Mouse (Mus musculus): ENCODE measurements around the gene Gys1. TPM values are rescaled to one million over a fixed set of nuclear protein-coding genes. Genes with fewer than 3 reads are reported as not detected.
"Not testable (repeated sequence)": the region's sequence is repeated elsewhere in the genome, so short reads cannot be mapped to it uniquely, and the experiment has no call there.

Gene Gys1
- polyA plus RNA-seq, 1 experiment from 2014 or later, result 23.4 TPM

DNA sequence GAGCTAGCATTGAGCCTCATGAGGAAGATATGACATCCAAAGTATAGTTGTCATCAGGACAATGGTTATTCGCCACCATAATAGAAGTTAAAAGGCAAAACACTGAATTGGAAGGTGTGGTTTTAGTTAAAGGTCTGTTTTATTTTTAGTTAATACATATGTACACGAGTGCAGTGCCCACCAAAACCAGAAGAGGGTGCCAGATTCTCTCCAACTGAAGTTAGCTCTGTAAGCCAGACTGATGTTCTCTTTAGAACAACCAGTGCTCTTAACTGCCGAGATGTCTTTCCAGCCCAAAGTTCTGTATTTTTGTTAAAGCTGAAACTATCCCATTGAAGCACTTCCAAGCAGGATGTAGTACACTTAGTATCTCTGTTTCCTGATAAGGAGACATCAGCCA is 36.2 kb downstream of the Gys1 start:
- H3K9ac ChIP-seq (replicated peaks), result no peak overlapping the region
- H3K4me3 ChIP-seq (replicated peaks), result no peak overlapping the region
- H3K27ac ChIP-seq, result no peak overlapping the region
- no peak overlapping the region for H3K4me2 ChIP-seq (replicated peaks)
- no peaks in the 10 kb centered on the region for H3K9me3 ChIP-seq
- H3K4me1 ChIP-seq (replicated peaks), result peaks cover 9% of the 10 kb centered on the region
- WGBS, result 8% methylated on average over 3 of the region's 3 CpGs
- no peaks in the 10 kb centered on the region for H3K36me3 ChIP-seq
- no peak for ATAC-seq
- no peaks in the 10 kb centered on the region for H3K27me3 ChIP-seq

GRCm38 (mm10) chr7:45475291-45475969 is 40.8 kb downstream of the Gys1 start:
- H3K4me2 ChIP-seq (replicated peaks), result peak overlapping the region; percentile 21; the same call in 1 of the 2 replicates
- ATAC-seq, result 0 out of 2 replicates have a peak, but pooled peaks have one; percentile 43
- 72% methylated on average over 16 of the region's 16 CpGs for WGBS
- no peak overlapping the region for H3K9ac ChIP-seq (replicated peaks)
- H3K9me3 ChIP-seq, result no peaks in the 10 kb centered on the region
- H3K27me3 ChIP-seq, result no peaks in the 10 kb centered on the region
- no peak overlapping the region for H3K4me3 ChIP-seq (replicated peaks)
- no peaks in the 10 kb centered on the region for H3K36me3 ChIP-seq
- no peak overlapping the region for H3K27ac ChIP-seq
- no peaks in the 10 kb centered on the region for H3K4me1 ChIP-seq (replicated peaks)

DNA sequence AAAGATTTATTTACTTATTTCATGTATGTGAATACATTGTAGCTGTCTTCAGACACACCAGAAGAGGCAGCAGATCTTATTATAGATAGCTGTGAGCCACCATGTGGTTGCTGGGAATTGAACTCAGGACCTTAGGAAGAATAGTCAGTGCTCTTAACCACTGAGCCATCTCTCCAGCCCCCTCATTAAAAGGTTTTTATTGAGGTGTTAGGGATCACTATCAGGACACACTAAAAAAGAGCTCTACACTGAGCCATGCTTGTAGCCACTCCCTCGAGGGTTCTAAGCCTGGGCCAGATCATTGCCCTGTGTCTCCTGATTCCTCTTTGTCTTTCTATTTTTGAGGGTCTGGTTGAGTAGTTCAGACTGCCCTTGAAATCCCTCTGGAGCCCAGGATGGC is 41.8 kb downstream of the Gys1 start:
- ATAC-seq, result no peak
- Histone ChIP-seq H3K4me1 (replicated peaks) (no peaks in the 10 kb centered on the region), H3K36me3 (no peaks in the 10 kb centered on the region), H3K9me3 (no peaks in the 10 kb centered on the region), H3K27ac (no peak overlapping the region), H3K4me3 (replicated peaks) (no peak overlapping the region), H3K4me2 (replicated peaks) (no peak overlapping the region), H3K27me3 (no peaks in the 10 kb centered on the region), H3K9ac (replicated peaks) (no peak overlapping the region)
- WGBS, result 56% methylated on average over 1 of the region's 1 CpGs

DNA sequence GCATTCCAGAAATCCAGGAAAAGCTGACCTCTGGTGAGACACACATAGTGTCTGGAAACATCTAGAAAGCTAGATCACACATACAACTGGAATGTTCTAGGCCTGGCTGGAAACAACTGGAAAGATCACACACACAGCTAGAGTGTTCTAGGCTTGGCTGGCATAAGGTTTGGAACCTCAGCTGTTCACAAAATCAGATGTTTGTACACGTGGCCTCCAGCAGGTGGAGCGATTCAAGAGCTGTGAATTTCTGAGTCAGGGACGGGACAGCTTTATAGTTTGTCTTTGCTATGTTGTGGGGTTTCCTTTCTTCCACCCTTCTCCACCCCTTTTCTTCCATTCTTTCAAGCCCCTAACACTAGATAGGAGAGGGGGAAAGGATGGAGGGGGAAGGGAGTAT is 42.4 kb downstream of the Gys1 start:
- Histone ChIP-seq H3K27me3 (no peaks in the 10 kb centered on the region), H3K4me3 (replicated peaks) (no peak overlapping the region), H3K36me3 (no peaks in the 10 kb centered on the region), H3K4me1 (replicated peaks) (no peaks in the 10 kb centered on the region), H3K9ac (replicated peaks) (no peak overlapping the region), H3K27ac (no peak overlapping the region), H3K4me2 (replicated peaks) (no peak overlapping the region), H3K9me3 (no peaks in the 10 kb centered on the region)
- ATAC-seq, result no peak
- 17% methylated on average over 3 of the region's 3 CpGs for WGBS

DNA sequence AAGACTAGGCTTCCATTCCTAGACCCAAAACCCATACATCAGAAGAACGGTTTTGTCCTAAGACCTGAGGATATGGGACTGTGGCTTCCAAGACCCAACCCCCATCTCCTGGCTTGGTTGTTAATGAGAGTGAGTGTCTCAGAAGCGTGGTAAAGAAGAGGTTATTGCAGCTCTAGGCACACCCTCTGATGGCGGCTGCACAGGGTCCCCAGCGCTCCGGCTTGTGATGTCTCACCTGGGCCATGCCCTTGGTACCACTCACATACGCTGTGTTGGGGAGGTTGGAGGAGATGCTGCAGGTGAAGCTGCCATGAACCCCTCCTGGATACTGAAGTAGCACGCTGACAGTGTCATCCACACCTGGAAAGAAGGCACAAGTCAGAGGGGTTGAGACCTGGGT is 44.1 kb downstream of the Gys1 start:
- no peaks in the 10 kb centered on the region for H3K9me3 ChIP-seq
- no peak for ATAC-seq
- no peaks in the 10 kb centered on the region for H3K4me1 ChIP-seq (replicated peaks)
- H3K36me3 ChIP-seq, result no peaks in the 10 kb centered on the region
- no peak overlapping the region for H3K4me3 ChIP-seq (replicated peaks)
- H3K27me3 ChIP-seq, result no peaks in the 10 kb centered on the region
- H3K4me2 ChIP-seq (replicated peaks), result no peak overlapping the region
- no peak overlapping the region for H3K27ac ChIP-seq
- H3K9ac ChIP-seq (replicated peaks), result no peak overlapping the region
- 94% methylated on average over 7 of the region's 7 CpGs for WGBS

- not testable (repeated sequence) for H3K4me3 ChIP-seq (replicated peaks); H3K9ac ChIP-seq (replicated peaks); ATAC-seq; H3K4me2 ChIP-seq (replicated peaks); H3K9me3 ChIP-seq; H3K36me3 ChIP-seq; H3K27me3 ChIP-seq; H3K27ac ChIP-seq; H3K4me1 ChIP-seq (replicated peaks)
- WGBS, result 82% methylated on average over 4 of the region's 4 CpGs
Measured at GRCm38 (mm10) chr7:45480310-45480709, 45.7 kb downstream of the Gys1 start.

GRCm38 (mm10) chr7:45481374-45481927 is 46.8 kb downstream of the Gys1 start, which contains the start of gene Tulp2:
Tulp2 (plus strand) TSS chr7:45481877.
- H3K27me3 ChIP-seq, result no peaks in the 10 kb centered on the region
- no peaks in the 10 kb centered on the region for H3K4me1 ChIP-seq (replicated peaks)
- no peaks in the 10 kb centered on the region for H3K36me3 ChIP-seq
- no peak within 1 kb of the TSS for H3K4me2 ChIP-seq (replicated peaks)
- H3K9me3 ChIP-seq, result no peaks in the 10 kb centered on the region
- peak; percentile 89 for ATAC-seq
- WGBS, result 52% methylated on average over 15 of the region's 15 CpGs
- H3K4me3 ChIP-seq (replicated peaks), result no peak within 1 kb of the TSS
- no peak within 1 kb of the TSS for H3K9ac ChIP-seq (replicated peaks)
- no peak within 1 kb of the TSS for H3K27ac ChIP-seq

DNA sequence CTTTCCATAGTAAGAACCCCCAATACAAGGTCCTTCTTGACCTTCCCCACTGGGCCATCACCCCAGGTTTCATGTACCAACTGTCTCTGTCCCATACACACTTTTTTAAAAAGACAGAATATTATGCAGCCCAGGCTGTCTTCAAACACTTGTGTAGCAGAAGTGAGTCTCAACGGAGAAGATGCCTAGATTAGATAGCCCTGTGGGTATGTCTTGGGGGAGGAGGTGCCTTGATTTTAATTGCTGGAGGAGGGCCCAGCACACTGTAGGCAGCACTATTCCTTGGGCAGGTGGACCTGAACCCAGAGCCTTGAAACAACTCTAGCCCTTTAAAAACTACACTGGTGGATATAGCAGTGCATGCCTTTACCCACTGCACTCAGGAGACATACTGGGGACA is 47.5 kb downstream of the Gys1 start:
- Histone ChIP-seq H3K9ac (replicated peaks) (no peak overlapping the region), H3K36me3 (no peaks in the 10 kb centered on the region), H3K9me3 (no peaks in the 10 kb centered on the region), H3K27ac (no peak overlapping the region), H3K4me1 (replicated peaks) (no peaks in the 10 kb centered on the region), H3K27me3 (no peaks in the 10 kb centered on the region), H3K4me2 (replicated peaks) (no peak overlapping the region), H3K4me3 (replicated peaks) (no peak overlapping the region)
- no peak for ATAC-seq
- 100% methylated on average over 1 of the region's 1 CpGs for whole genome bisulfite sequencing

DNA sequence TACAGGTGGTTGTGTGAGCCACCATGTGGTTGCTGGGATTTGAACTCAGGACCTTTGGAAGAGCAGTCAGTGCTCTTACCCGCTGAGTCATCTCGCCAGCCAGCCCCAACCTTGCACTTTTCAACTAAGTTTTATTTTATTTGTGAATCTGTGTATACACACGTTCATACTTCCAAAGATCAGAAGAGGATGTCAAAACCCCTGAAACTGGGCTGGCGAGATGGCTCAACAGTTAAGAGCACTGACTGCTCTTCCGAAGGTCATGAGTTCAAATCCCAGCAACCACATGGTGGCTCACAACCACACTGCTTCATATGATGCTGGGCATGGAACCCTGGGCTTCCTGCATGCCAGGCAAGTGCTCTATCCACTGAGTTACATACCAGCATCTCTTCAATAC is 50.3 kb downstream of the Gys1 start:
- not testable (repeated sequence) for H3K4me3 ChIP-seq (replicated peaks); H3K9me3 ChIP-seq; H3K36me3 ChIP-seq; H3K4me2 ChIP-seq (replicated peaks); H3K9ac ChIP-seq (replicated peaks); H3K27me3 ChIP-seq; H3K27ac ChIP-seq; ATAC-seq
- WGBS, result 94% methylated on average over 5 of the region's 5 CpGs
- H3K4me1 ChIP-seq (replicated peaks), result peaks cover 17% of the 10 kb centered on the region

- Histone ChIP-seq H3K36me3 (no peaks in the 10 kb centered on the region), H3K27me3 (no peaks in the 10 kb centered on the region), H3K9ac (replicated peaks) (no peak overlapping the region), H3K4me1 (replicated peaks) (peaks cover 24% of the 10 kb centered on the region), H3K27ac (no peak overlapping the region), H3K4me2 (replicated peaks) (no peak overlapping the region), H3K9me3 (no peaks in the 10 kb centered on the region), H3K4me3 (replicated peaks) (no peak overlapping the region)
- 84% methylated on average over 7 of the region's 7 CpGs for WGBS
- no peak for ATAC-seq
Measured at GRCm38 (mm10) chr7:45486158-45486557, 51.5 kb downstream of the Gys1 start.

DNA sequence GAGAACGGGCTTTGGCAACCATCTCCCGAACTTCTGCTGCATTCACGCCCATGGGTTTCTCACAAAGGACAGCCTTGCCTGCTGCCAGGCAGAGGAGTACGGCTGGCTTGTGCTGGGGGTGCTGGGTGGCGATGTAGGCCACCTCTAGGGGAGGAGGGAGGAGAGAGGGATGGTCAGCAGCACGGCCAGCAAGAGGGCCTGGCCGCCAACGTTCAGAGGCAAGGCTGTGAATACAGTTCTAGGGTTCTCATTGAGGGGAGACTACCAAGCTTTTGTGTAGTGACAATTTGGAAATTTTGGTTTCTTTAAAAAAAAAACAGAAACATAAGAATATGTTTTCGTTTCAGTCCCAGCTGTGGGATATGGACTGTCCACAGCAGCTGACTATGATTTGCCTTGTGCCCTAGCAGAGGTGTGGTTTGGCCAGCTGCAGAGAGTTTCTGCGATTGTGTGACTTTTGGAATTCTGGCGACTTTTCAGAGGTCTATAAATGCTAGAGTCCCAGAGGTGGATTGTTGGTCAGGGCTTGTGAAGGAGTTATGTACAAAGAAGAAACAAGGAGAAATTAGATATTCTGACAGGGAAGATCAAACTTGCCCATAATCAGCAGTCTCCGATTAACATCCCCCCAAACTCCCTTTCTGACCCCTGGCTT is 52.2 kb downstream of the Gys1 start, which contains the start of gene Gm45808:
TSS of gene Gm45808 (minus strand) at position 51 of the 655 bp plus-strand sequence.
- 85% methylated on average over 12 of the region's 12 CpGs for WGBS
- H3K27ac ChIP-seq, result no peak within 1 kb of the TSS
- no peak within 1 kb of the TSS for H3K9ac ChIP-seq (replicated peaks)
- H3K4me1 ChIP-seq (replicated peaks), result peaks cover 26% of the 10 kb centered on the region
- no peak within 1 kb of the TSS for H3K4me2 ChIP-seq (replicated peaks)
- H3K4me3 ChIP-seq (replicated peaks), result no peak within 1 kb of the TSS; the same call in 1 of the 2 replicates
- H3K36me3 ChIP-seq, result peaks cover 1% of the 10 kb centered on the region; the same call in 1 of the 2 replicates
- H3K9me3 ChIP-seq, result no peaks in the 10 kb centered on the region
- no peak for ATAC-seq
- no peaks in the 10 kb centered on the region for H3K27me3 ChIP-seq

- Histone ChIP-seq H3K27ac (peak overlapping the region; percentile 86), H3K9ac (replicated peaks) (peak overlapping the region; percentile 65; the same call in 1 of the 2 replicates), H3K4me3 (replicated peaks) (peak overlapping the region; percentile 40), H3K36me3 (peaks cover 10% of the 10 kb centered on the region), H3K4me2 (replicated peaks) (peak overlapping the region; percentile 57), H3K27me3 (no peaks in the 10 kb centered on the region), H3K4me1 (replicated peaks) (peaks cover 26% of the 10 kb centered on the region), H3K9me3 (no peaks in the 10 kb centered on the region)
- peak; percentile 80 for ATAC-seq
- WGBS, result 13% methylated on average over 11 of the region's 11 CpGs
Measured at GRCm38 (mm10) chr7:45487861-45488292, 53.2 kb downstream of the Gys1 start.
